Mouse (Mus musculus) stomach, embryonic 16.5 days (tissue): ENCODE measurements at regions not wholly inside any gene's neighbourhood (a gene's known extent, or its start where the extent isn't known, plus 50 kb on each side); places are given as distances from the start of the nearest gene placed in this dataset.

Experiments used
- ATAC-seq: fragments of 200-750 bp; cut with Nextera tagmentation; 2 replicates; pipeline ENCODE4 v1.8.0; 2017; ENCODE audit warnings: moderate number of reproducible peaks, moderate TSS enrichment; ENCODE audit not compliant: insufficient read depth, low FRiP score
- H3K27ac ChIP-seq: fragments of 300-500 bp; sonication (generic); 2 replicates; pipeline ENCODE4 v1.5.1; 2014; ENCODE audit warnings: low read length
- H3K27me3 ChIP-seq: fragments of 300-500 bp; sonication (generic); 2 replicates; pipeline ENCODE4 v1.6.1; 2014; ENCODE audit warnings: low read length, control low read depth, mixed read lengths; ENCODE audit not compliant: control insufficient read depth, insufficient read depth
- H3K36me3 ChIP-seq: fragments of 300-500 bp; sonication (generic); 2 replicates; pipeline ENCODE4 v1.6.1; 2014; ENCODE audit warnings: low read length; ENCODE audit not compliant: control insufficient read depth, insufficient read depth
- H3K4me1 ChIP-seq: fragments of 300-500 bp; sonication (generic); 2 replicates; pipeline ENCODE4 v1.6.1; 2014; ENCODE audit warnings: low read length, control low read depth, mixed read lengths; ENCODE audit not compliant: control insufficient read depth, insufficient read depth
- H3K4me2 ChIP-seq: fragments of 300-500 bp; sonication (generic); 2 replicates; pipeline ENCODE4 v1.6.1; 2014; ENCODE audit warnings: low read depth, low read length, mixed read lengths
- H3K4me3 ChIP-seq: fragments of 300-500 bp; sonication (generic); replicated peaks from 2 replicates; pipeline ENCODE4 v1.5.1; 2014; ENCODE audit warnings: mild to moderate bottlenecking, low read length
- H3K9ac ChIP-seq: fragments of 300-500 bp; sonication (generic); 2 replicates; pipeline ENCODE4 v1.6.1; 2014; ENCODE audit warnings: low read length
- H3K9me3 ChIP-seq: fragments of 300-500 bp; sonication (generic); replicated peaks from 2 replicates; pipeline ENCODE4 v1.6.1; 2016; ENCODE audit warnings: low read length, control low read depth; ENCODE audit not compliant: control insufficient read depth
- WGBS: fragments of 180-500 bp; shearing (Covaris S2); extraction: QIAGEN DNeasy Blood & Tissue Kit; methylation state at CpG from one replicate; pipeline ENCODE4 v1.1.7; 2014; 5-methylcytosine and 5-hydroxymethylcytosine counted together

DNA sequence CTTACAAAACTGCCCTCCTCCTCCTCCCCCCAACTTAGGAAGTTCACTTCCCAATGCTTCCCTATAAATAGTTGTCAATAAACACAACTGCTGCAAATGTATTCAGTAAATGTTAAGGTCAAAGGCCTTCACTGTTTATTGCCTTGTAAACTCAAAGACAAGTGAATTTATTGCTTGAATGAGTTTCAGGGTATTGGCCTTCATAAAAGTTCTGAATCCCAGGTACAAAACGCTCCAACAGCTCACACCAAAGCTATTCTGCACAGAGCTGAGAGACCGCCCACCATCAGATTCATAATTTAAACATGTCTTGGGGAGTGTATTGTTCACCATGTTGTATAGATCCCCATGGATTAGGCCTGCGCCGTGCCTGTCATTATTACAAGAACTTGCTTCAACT lies 53.9 kb upstream of the Cdkn3 start:
- H3K4me3 ChIP-seq = no peak overlapping the region
- H3K36me3 ChIP-seq = no peaks in the 10 kb centered on the region
- no peak overlapping the region for H3K9ac ChIP-seq
- H3K4me1 ChIP-seq = peaks cover 7% of the 10 kb centered on the region; the same call in 1 of the 2 replicates
- H3K27me3 ChIP-seq = no peaks in the 10 kb centered on the region
- no peak overlapping the region for H3K27ac ChIP-seq
- 49% methylated on average over 4 of the region's 4 CpGs for WGBS
- H3K4me2 ChIP-seq = no peak overlapping the region
- no peak for ATAC-seq
- H3K9me3 ChIP-seq = no peaks in the 10 kb centered on the region

DNA sequence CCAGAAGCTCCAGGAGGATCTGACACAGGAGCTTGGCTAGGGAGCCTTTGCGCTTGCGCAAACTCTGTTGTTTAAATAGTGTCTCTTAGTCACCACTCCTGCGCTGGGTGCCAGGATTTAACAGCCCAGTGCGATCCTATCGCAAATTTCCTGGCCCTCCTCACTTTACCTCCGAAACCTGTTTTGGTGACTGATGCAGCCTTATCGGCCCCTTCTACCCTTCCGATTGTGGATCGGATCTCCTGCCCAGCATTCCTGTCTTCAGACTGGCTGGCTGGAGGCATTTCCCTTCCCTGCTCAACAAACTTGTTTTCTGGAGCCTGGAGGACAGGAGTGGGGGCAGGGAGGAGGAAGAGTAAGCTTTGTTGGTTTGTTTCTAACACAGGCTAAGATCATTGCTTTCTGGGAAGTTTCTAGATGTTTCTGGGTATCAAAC lies 56.0 kb upstream of the Cdkn3 start:
- no peaks in the 10 kb centered on the region for H3K36me3 ChIP-seq
- H3K9me3 ChIP-seq = no peaks in the 10 kb centered on the region
- peaks cover 3% of the 10 kb centered on the region; the same call in 1 of the 2 replicates for H3K4me1 ChIP-seq
- H3K27ac ChIP-seq = no peak overlapping the region
- WGBS = 36% methylated on average over 9 of the region's 9 CpGs
- no peaks in the 10 kb centered on the region for H3K27me3 ChIP-seq
- H3K9ac ChIP-seq = peak overlapping the region; percentile 53
- peak overlapping the region; percentile 26 for H3K4me3 ChIP-seq
- H3K4me2 ChIP-seq = peak overlapping the region; percentile 37
- ATAC-seq = peak; percentile 50; the same call in 1 of the 2 replicates

DNA sequence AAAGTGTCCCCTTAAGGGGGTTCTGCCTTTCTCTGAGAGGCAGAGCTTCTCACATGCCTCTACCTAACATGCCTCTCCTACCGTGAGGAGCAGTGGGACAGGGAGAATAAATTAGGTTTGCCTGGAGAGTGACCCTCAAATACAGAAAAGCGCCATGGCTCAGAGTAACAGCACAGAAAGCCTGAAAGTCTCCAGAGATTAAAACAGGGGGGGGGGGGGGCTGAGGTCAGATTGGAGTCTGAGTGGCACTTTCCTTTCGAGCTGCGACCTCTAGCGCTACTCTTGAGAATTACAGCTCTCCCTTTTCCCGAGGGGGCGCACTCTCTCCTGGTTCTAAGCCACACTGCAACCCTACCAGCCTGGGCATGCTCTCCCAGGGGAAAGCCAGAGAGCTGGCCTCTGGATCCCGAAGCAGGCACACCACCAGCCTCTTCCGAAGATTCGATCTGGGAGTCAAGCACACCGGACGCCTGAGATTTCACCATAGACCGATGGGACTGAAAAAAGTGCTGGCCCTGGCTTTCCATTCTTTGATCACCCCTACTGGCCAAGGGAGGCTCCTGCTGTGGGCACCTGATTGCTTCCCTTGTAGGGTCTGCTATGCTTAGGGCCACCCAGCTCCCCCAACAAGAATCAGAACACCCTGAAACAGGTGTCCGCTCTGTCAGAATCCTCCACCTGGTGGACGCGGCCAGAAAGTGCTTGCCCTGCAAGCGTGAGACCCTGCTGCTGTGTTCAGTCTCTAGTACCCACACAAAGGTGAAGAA lies 57.5 kb upstream of the Cdkn3 start:
- no peaks in the 10 kb centered on the region for H3K36me3 ChIP-seq
- H3K27me3 ChIP-seq = no peaks in the 10 kb centered on the region
- H3K4me3 ChIP-seq = no peak overlapping the region
- H3K4me2 ChIP-seq = no peak overlapping the region
- WGBS = 34% methylated on average over 17 of the region's 17 CpGs
- peaks cover 3% of the 10 kb centered on the region; the same call in 1 of the 2 replicates for H3K4me1 ChIP-seq
- H3K27ac ChIP-seq = no peak overlapping the region
- H3K9ac ChIP-seq = no peak overlapping the region
- ATAC-seq = no peak
- H3K9me3 ChIP-seq = no peaks in the 10 kb centered on the region

DNA sequence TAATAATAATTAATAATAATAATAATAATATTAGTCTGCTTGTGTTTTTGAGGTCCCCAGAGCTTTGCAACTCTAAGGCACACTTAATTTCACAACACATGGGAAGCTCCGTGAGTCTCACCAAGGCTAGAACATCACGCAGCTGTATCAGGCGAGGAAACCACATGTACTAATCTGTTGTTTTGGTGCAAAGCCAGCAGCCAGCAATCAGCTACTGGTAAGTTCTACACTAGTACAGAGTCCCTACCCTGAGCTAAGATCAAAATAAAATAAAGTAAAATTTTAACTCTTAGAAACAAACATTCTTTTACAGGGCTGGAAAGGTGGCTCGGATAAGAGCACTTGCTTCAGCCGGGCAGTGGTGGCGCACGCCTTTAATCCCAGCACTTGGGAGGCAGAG lies 67.8 kb upstream of the Cdkn3 start:
- Histone ChIP-seq H3K4me3 (no peak overlapping the region), H3K9ac (no peak overlapping the region), H3K4me1 (no peaks in the 10 kb centered on the region), H3K9me3 (no peaks in the 10 kb centered on the region), H3K27ac (no peak overlapping the region), H3K27me3 (no peaks in the 10 kb centered on the region), H3K4me2 (no peak overlapping the region), H3K36me3 (no peaks in the 10 kb centered on the region)
- ATAC-seq = no peak
- WGBS = 91% methylated on average over 7 of the region's 7 CpGs

DNA sequence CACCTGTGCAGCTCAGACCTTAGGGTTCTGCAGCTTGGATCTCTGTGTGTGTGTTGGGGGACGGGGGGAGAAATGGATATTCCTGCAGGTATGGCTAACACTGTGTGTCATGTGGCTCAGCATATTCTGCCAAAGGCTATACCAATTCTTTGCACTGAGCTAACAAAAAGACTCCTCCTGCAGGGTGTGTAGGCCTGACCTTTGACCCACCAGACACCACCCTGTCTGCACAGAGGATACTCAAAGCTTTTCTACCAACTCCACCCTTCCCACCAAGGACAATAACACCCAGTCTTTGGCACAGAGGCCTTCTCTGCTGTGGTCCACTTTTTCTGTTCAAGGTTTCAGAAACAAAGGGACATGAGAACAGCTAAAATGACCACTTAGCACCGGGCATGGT lies 68.3 kb upstream of the Cdkn3 start:
- Histone ChIP-seq H3K9me3 (no peaks in the 10 kb centered on the region), H3K4me1 (no peaks in the 10 kb centered on the region), H3K4me2 (no peak overlapping the region), H3K36me3 (no peaks in the 10 kb centered on the region), H3K27ac (no peak overlapping the region), H3K9ac (no peak overlapping the region), H3K27me3 (no peaks in the 10 kb centered on the region), H3K4me3 (no peak overlapping the region)
- no peak for ATAC-seq
- WGBS = 84% methylated on average over 2 of the region's 2 CpGs

DNA sequence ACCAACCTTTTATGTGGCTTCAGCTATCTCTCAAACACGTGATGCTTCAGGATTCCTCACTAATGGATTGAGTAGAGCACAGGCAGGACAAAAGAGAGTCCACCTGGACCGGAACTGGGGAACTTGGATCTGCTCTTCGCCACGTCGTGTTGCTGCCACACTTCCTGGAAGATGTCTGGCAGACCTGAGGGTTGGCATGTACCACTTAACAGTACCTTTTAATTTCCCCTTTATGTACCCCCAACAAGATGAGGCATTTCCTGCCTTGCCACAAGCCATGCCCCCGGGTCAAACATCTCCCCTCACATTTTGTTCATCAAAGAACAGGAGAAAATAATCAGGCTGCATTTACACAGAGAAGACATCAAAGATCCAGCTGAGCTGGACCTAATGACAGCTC lies 77.6 kb upstream of the Cdkn3 start:
- no peak overlapping the region for H3K4me3 ChIP-seq
- H3K4me1 ChIP-seq = no peaks in the 10 kb centered on the region
- H3K9ac ChIP-seq = no peak overlapping the region
- no peaks in the 10 kb centered on the region for H3K36me3 ChIP-seq
- H3K27me3 ChIP-seq = no peaks in the 10 kb centered on the region
- WGBS = 68% methylated on average over 6 of the region's 6 CpGs
- no peak for ATAC-seq
- no peaks in the 10 kb centered on the region for H3K9me3 ChIP-seq
- no peak overlapping the region for H3K4me2 ChIP-seq
- no peak overlapping the region for H3K27ac ChIP-seq

DNA sequence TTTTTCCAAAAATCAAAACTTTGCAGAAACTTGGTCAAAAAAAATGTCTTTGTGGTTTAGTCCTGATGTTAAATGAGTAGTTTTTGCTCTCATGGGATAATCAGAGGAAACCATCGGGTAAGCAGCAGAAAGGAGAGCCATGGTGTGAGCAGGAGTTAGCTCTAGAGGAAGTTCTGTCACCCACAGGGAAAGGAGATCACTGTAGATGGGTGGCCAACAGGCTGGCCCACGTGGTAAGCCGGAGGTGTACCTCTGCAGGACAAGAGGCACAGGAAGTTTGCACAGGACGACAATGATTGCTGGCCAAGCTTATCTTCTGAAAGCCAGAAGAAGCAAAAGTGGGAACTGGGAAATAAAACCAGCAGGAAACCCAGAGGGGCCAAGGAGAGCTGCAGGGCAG lies 81.4 kb upstream of the Cdkn3 start:
- Histone ChIP-seq H3K9ac (no peak overlapping the region), H3K4me1 (no peaks in the 10 kb centered on the region), H3K4me3 (no peak overlapping the region), H3K27ac (no peak overlapping the region), H3K36me3 (no peaks in the 10 kb centered on the region), H3K27me3 (no peaks in the 10 kb centered on the region), H3K9me3 (no peaks in the 10 kb centered on the region), H3K4me2 (no peak overlapping the region)
- ATAC-seq = no peak
- 49% methylated on average over 4 of the region's 4 CpGs for WGBS

DNA sequence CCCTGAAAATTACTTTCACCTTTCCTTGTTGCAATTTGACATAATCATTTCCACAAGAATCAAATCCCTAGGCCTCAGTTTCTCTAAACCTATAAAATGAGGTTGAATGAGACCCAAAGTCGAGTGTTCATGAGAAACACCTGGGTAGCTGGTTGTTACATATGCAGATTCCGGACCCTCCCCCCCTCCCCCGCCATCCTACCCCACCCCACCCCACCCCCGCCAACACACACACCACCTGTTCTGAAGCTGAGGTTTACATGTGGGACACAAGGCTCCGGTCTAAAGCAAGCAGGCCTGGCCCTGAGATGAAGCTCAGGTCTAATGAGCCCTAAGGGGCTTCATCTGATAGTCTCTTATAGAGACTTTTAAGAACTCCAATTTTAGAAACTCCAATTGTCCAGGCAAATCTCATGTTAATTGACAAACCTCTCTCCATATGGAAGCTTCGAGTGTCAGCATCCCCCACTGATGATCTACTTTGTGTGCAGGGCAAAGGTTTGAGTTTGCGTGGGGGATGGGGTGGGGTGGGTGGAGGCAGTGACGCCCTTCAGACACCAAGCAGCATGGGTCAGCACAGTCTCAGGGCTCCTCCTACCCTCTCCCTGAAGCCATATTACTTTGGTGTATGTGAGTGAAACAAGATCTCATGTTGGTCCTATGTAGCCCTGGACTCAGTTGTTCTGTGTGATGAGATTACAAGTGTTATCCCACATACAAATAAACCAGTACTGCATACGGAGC lies 88.7 kb upstream of the Cdkn3 start:
- no peaks in the 10 kb centered on the region for H3K4me1 ChIP-seq
- no peaks in the 10 kb centered on the region for H3K27me3 ChIP-seq
- no peak overlapping the region for H3K9ac ChIP-seq
- no peak for ATAC-seq
- no peaks in the 10 kb centered on the region for H3K9me3 ChIP-seq
- H3K27ac ChIP-seq = no peak overlapping the region
- no peak overlapping the region for H3K4me2 ChIP-seq
- no peak overlapping the region for H3K4me3 ChIP-seq
- H3K36me3 ChIP-seq = no peaks in the 10 kb centered on the region
- 86% methylated on average over 9 of the region's 9 CpGs for WGBS

DNA sequence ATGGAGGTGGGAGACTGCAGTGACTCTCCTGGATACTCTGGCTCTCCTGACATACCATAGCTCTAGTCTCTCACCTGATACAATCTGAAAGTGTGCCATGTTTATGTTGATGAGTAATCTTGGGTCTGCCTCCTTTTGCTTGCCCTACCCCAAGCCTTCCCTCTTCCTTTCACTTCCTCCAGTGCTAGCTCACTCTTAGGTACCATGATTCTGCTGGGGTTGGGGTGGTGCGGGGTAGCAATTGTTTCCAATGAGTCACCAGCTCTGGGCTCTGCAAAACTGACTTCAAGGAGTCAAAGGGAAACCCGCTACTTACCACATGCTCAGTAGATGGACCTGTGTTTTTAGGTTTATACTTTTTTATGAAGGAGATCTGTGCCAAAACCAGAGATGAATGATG lies 89.3 kb upstream of the Cdkn3 start:
- no peaks in the 10 kb centered on the region for H3K36me3 ChIP-seq
- H3K27me3 ChIP-seq = no peaks in the 10 kb centered on the region
- H3K9ac ChIP-seq = no peak overlapping the region
- H3K9me3 ChIP-seq = no peaks in the 10 kb centered on the region
- no peak overlapping the region for H3K4me2 ChIP-seq
- no peaks in the 10 kb centered on the region for H3K4me1 ChIP-seq
- WGBS = 96% methylated on average over 2 of the region's 2 CpGs
- H3K27ac ChIP-seq = no peak overlapping the region
- no peak for ATAC-seq
- H3K4me3 ChIP-seq = no peak overlapping the region
